Mouse (Mus musculus): ENCODE measurements at regions not wholly inside any gene's neighbourhood (a gene's known extent, or its start where the extent isn't known, plus 50 kb on each side); places are given as distances from the start of the nearest gene placed in this dataset.

DNA sequence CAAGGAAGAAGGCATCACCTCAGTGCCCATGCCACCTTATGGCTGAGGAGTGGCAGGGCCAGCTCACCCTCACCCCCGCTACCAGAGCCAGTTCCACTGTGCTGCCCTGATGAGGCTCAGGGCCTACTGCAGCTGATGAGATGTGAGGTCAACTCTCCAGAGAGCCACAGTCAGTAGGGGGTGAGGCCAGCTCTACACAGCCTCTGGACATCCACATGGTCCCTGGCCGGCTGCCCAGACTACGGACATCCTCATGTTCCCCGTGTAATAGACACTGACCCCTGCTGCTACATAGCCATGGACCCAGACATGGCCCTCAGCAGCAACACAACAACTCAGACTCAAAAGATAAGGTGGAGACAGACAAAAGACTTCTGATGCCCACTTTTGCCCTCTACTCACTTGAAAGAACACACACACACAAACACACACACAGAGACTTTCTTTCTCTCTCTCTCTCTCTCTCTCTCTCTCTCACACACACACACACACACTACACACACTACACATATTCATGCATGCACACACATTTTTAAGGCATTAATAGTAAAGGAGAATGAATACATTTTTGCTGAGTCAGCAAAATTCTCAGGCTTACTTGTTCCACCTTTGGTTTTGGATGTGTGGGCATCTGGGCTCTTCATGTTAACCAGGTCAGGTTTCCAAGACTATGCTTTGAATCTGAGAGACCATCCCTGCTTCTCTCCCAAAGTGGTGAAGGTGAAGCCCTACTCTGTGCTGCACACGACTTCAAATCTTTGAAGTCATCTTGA, 604.4 kb upstream of the Nrp1 start:
- peak; percentile 20 to 46 for DNase-seq

GRCm38 (mm10) chr8:127757396-127757795, 601.0 kb upstream of the Nrp1 start:
- DNase-seq = no peak

DNA sequence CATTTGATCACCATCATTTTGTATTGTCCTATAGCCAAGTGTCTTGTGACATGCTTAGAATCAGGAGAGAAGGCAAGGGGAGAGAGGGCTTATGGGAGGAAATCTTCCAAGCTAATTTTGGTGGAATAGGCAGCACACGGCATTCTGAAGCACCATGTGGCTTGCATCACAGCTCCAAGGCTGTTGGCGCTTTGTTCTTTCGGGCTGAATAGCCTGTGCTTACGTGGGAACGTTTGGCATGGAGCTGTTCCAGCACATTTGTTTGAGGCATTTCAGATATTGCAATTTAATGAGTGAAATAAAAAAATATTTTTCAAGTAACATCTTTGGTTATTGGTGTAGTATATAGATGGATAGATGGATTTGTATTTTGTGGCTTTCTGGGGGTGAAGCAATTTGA, 598.5 kb upstream of the Nrp1 start:
- no peak for DNase-seq

- DNase-seq = no peak
Measured at GRCm38 (mm10) chr8:127765199-127765598, 593.2 kb upstream of the Nrp1 start.

- no peak for DNase-seq
Measured at GRCm38 (mm10) chr8:127768311-127768710, 590.1 kb upstream of the Nrp1 start.

DNA sequence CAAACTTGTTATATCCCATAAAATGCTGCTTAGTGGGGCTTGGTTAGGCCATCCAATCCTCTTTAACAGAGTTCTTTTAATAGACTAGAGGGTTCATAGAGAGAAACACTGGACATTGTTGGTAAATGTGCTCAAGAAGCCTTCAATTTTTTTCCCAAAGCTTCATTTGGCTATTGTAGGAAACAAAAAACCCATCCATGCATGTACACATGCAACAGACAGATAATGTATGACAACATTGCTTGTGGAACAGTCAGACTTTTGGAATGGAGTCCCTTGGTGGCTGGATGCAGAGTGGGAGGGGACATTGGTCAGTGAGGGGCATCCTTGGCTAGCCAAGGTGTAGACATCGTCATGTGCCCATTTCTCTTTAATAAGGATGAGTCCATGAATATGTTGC, 588.8 kb upstream of the Nrp1 start:
- no peak for DNase-seq

- DNase-seq = no peak
Measured at GRCm38 (mm10) chr8:127771781-127772180, 586.6 kb upstream of the Nrp1 start.

DNA sequence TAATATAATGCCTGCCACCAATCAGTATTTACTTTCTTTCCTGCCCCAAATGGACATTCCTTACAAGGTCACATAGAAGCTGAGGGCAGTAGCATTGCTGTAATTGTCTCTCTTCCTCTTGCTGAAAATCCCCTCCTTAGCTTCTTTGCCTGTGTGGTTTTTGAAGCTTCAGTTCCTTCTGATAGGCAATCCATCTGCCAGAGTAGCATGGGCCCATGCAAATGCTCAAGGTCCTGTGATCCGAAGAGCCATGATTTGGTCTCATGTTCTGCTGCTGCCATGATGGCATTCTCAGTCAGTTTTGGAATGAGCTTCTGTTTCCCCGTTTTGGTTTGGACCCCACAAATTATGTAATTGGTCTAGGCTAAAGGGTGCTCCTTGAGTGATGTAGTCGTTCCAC, 586.0 kb upstream of the Nrp1 start:
- DNase-seq = no peak

- no peak for DNase-seq
Measured at GRCm38 (mm10) chr8:127772917-127773316, 585.5 kb upstream of the Nrp1 start.

DNA sequence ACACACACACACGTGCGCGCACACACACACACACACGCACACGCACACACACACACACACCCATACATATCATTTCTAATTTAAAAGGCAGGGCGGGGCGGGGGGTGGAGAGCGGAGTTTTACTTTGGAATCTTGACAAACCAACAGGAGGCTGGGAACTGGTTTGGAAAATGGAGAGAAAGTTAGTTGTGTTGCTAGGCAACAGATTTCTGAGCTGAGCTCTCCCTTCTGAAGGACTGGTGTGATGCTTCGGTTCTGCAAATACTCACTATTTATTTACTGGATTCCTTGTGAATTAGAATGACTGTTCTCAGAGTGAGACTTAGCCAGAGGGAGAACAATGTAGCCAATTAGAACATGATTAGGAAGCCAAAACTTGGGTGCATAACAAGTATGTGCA, 583.8 kb upstream of the Nrp1 start:
- no peak for DNase-seq

DNA sequence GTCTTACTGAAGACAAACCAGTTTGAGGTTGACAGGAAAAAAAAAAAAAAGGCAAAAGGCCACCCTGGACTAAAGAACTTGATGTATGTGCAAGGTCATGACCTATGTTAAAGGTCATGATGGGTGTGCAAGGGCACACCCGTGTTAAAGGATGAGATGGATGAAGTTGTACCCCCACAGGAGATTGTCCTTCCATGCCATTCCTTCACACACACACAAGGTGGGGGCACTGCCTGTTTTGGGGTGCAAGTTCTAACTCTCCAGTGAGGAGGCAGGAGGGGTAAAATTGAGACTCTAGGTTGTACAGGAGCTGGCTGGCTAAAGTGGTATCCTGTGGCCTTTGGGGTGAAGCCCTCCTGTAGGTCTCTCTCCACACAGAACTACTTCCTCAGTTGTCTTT, 583.2 kb upstream of the Nrp1 start:
- DNase-seq = no peak

DNA sequence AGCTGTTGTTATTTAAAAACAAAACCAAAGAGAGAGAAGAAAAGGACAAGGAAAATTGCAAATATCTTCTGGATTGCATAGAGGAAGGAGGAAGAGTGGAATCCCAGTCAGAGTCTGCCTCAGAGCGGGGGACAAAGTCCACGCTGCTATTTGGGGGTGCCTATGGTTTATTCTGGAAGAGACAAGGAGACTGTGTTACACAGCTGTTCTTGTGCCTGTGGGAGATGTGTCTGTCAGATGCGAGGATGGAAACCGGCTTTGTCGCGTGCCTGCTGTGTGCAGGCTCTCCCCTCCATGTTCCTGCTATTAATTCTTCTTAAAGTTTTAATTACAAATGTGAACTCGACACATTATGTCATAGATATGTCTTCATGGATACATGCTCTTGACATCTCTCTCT, 582.7 kb upstream of the Nrp1 start:
- DNase-seq = no peak

DNA sequence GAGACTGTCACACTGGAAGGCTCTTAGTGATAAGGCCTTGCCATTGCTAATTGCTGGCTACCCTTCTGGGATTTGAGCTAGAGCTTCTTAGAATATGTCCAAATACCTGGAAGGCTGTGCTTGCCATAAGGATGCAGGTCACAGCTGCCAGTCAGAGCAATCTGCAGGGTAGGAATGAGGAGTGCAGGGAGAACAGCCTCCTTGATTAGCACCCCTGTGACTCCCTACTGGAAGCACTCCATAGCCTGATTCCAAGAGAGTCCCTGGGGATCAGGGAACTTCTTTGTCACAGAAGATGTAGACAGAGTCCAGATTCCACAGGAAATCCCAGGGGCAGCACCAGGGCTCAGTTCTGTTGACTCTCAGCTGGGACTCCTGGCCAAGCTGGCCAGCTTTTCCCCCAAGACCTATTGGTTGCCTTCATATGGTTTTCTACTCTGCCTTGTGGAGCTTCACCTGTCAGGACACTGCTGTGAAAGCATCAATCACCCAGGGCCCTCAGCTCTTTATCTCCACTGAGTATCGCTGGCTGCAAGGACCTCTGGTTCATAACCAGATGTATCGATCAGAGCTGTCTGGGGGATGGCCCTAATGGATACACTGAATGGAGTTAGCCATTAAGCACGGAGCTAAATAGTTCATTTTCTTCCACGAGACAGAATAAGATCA, 579.9 kb upstream of the Nrp1 start:
- DNase-seq = peak in 1 of 2 experiments; percentile 22

DNA sequence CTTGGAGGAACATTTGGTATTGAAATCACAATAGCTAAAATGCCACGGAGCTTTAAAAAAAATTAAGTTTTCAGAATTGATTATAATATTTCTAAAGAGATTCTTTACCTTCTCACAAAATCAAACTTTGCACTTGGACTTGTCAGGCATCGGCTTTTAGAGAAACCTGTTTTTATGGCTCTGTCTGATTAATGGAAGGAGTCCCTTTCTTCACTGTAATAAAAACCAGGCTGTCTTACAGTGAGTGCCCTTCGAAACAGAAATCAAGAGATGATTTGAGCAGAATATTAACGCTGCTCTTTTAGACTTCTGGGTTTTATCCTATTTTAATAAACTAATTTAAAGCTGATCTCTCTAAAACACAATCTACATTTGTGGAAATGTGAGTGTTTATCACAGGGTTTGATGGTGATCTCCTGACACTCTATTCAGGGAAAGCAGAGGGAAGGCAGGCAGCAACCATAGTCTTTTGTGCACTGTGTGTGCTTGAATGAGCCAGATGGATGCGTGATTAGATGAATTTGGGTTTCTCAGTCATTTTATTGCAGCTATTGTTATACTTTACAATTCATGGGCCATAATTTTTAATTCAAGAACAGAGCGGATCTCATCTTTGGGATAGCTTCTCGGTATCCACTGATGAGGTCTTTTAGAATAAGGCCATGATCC, 579.2 kb upstream of the Nrp1 start:
- no peak for DNase-seq

DNA sequence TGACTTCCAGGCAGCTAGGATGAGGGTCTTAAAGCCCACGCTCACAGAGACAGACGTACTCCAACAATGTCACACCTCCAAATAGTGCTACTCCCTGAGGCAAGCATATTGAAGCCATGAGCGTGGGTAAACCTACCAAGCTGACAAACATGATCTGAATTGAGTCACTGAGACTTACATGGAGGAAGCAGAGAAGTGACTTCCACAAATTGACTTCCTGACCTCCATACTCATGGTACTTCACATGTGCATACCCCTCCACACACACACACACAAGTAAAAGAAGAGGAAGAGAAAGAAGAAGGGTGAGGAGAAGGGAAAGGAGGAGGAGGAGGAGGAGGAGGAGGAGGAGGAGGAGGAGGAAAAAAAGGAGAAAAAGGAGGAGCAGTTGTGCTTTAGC, 577.8 kb upstream of the Nrp1 start:
- no peak for DNase-seq

DNA sequence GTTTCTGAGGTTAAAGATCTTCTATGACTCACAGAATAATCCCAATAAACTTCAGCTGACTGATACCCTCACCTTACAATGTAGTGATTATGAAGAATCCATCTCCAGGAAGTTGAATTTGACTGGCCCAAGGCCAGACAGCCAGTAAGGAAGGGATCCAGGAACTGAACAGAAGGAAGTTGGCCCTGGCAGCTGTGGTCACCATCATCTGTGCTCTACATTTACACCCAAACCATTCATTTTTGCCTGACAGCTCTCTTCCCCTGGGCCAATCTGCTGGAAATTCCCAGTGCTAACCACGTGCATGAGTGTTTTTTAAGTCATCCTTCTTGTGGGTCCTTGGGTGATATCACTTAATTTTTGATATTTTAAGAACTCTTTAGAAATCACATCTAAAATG, 577.4 kb upstream of the Nrp1 start:
- DNase-seq = peak; percentile 14 to 26

GRCm38 (mm10) chr8:127792611-127793010, 565.8 kb upstream of the Nrp1 start:
- no peak for DNase-seq

DNA sequence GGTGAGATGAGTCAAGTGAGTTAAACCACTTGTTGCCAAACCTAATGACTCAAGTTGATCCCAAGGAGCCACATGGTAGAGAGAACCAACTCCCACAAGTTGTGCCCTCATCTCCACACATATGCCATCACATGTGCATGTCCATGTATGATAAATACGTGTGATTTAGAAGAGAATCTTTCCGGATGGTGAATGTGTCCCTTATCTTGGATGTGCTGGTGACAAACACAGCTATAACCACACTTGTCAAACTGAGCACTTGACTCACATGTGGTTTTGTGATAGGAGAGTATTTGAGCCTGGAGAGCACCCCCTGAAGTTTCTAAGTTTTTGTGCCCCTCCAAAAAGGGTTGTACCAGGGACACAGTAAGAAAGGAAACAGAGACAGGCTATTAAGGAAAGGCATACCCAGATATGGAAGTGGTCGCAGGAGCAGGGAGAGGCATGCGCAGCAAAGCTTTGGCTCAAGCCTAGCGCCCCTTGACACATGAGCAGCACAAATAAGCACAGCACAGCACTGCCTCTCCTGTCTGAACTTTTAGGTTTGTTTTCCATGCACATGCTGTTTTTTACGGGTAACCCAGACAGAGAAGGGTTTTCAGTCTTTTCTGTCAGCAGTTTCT, 558.4 kb upstream of the Nrp1 start:
- no peak for DNase-seq

GRCm38 (mm10) chr8:127802136-127802535, 556.3 kb upstream of the Nrp1 start:
- DNase-seq = no peak

DNA sequence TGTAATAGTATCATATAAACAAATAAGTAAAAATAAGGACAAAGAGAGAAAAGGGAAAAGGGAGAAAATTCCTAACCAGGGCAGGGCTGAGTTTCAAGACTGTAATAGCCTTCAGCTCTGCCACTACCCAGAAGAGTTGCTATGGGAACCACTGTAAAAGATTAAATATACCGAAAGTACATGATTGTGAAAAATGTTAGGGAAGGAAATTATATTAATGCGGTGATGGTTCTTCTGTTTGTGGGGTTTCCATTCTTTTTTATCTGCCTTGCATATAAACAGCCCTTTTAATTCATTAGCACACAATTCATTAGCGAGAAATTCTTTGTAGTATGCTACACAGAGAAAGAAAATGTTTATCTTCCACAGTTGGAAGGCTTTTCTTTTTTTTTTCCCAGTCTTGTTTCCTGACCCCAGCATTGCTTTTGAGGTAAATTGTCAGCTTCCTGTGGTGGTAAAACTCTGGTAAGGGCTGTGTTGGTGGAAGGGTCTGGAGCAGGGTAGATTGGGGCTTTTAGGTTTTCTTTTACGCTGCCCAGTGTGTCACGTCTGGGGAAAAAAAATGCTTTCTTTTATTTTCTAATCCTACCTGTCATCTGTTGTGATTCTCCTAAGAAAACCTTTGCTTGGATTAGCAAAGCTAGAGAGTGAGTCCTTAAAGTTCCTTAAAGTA, 555.6 kb upstream of the Nrp1 start:
- DNase-seq = no peak

DNA sequence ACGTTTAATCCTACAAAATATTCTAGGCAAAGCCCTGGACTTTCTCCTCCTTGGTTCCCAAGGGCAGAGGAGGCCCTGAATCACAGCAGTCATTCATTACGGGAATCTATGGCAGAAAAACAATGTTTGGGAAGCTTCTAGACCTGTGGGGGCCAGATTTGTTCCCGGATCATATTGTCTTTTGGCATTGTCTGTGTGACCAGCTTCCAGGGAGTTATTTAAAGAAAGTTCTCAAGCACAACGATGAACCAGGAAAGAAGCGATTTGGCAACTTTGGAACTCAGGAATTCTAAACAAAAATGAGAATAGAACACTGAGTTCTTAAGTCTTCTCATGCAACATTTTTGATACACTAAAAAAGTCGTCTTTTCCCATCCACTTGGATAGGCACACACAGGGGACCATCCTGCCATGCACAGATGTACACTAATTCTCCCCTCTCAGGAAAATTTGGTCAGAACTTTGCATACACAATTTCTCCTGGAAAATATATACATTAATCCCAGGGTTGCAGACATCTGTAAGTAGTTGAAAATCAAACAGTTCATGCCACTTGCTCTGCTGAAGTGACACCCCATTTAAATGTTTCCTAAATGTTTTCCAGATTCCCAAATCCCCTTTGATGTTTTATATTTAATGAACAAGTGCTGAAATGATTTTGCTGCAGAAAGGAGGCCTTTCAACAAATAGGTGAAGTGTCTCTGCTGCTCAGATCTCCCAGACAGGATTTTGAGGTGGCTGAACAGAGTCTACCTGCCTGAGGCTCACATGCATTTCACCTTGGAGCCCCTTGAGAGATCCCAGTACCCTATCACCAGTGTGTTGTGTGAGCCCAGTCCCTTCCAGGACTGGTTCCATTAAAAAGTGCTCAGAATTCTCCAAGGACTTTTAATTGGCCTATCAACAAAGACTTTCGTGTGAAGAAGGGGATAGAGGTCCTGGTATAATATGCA, 548.9 kb upstream of the Nrp1 start:
- no peak for DNase-seq

All from adrenal gland, postnatal 36 days (tissue).